Mouse (Mus musculus): ENCODE measurements at regions not wholly inside any gene's neighbourhood (a gene's known extent, or its start where the extent isn't known, plus 50 kb on each side); places are given as distances from the start of the nearest gene placed in this dataset.

DNA sequence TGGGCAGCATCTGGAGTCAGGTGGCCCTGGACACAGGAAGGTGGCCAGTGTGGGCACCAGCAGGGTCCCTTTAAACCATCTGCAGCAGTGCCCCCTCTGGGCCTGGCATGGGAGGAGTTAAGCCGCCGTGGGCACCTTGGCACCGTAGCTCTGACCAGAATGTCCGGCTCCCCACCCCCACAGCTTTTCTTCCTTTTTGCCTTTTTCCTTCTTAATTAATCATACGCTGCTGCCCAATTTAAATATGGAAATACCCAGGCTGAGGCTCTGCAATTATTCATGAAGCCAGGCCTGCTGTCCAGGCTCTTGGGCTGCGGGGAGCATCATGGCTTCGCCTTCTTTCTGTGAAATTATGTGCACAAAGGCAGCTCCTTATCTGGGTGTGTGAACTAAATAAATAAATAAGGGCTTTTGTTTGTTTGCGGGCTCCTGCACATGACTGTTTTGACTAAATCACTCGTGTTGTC lies 70.6 kb upstream of the Wnt7b start:
- no peaks in the 10 kb centered on the region for H3K36me3 ChIP-seq (ENCODE audit: control insufficient read depth, insufficient read depth, low read length)
- peak overlapping the region; percentile 89; the same call in 1 of the 2 replicates for H3K27ac ChIP-seq (ENCODE audit: control insufficient read depth, insufficient read depth, low read length)
- 42% methylated on average over 9 of the region's 9 CpGs for WGBS
- DNase-seq: no peak
- H3K4me1 ChIP-seq (replicated peaks; ENCODE audit: control insufficient read depth, insufficient read depth, low read length): peaks cover 47% of the 10 kb centered on the region
- no peak for TF ChIP-seq POLR2A (IDR thresholded peaks at IDR 0.05; ENCODE audit: control insufficient read depth, extremely low read depth, insufficient read depth, low read length, poor library complexity)
- TF ChIP-seq CTCF (IDR thresholded peaks at IDR 0.05; ENCODE audit: borderline replicate concordance, control insufficient read depth, extremely low read depth, insufficient read depth, low read length, poor library complexity): no peak
- H3K27me3 ChIP-seq (ENCODE audit: control insufficient read depth, insufficient read depth, low read length): no peaks in the 10 kb centered on the region
- H3K4me3 ChIP-seq (ENCODE audit: control insufficient read depth, insufficient read depth, low read length): no peak overlapping the region

DNA sequence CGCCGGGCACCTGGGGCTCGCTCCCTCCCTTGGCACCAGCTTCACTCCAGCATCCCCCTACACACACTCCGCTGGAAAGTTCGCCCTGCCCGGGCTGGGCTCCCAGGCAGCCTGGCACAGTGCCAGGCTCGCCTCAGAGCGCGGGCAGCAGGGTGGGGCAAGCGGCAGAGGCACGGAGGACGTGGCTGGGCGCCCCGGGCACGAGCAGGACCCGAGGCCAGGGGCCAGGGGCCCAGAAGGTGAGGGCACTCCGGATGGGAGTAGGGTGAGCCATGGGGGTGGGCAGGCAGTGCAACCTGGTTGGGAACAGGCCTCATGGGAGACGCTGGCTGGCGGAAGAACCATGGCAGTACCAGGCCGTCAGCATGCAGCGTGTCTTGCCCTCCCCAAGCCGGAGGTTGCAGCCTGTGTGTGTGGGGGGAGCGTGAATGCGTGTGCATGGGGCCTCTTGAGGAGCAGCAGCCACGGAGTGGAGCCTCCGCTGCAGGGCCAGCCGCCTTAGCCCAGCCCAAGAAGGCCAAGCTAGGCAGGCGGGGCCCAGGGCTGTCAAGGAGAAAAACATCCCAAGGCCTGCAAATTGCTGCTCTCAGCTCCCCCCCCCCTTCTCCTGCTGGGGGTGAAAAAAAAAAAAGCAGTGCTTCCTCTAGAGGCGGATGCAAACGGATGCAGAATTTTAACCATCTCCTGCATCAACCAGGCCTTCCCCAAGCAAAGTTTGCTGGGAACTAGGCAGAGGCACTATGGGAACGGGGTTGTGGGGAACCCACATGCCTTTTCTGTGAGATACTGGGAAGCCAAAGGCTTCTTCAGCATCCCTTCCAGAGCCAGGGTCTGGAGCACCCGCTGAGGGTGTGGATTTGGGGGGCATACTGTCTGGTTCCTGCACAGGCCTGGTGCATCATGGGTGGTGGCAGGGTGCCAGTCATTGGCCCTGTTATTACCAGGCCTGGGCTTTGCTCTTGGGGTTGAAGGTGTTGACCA lies 71.4 kb upstream of the Wnt7b start:
- no peaks in the 10 kb centered on the region for H3K36me3 ChIP-seq (ENCODE audit: control insufficient read depth, insufficient read depth, low read length)
- DNase-seq: peak; percentile 77
- H3K4me3 ChIP-seq (ENCODE audit: control insufficient read depth, insufficient read depth, low read length): peak overlapping the region; percentile 83
- peak; percentile 44 for TF ChIP-seq POLR2A (IDR thresholded peaks at IDR 0.05; ENCODE audit: control insufficient read depth, extremely low read depth, insufficient read depth, low read length, poor library complexity)
- TF ChIP-seq CTCF (IDR thresholded peaks at IDR 0.05; ENCODE audit: borderline replicate concordance, control insufficient read depth, extremely low read depth, insufficient read depth, low read length, poor library complexity): no peak
- peak overlapping the region; percentile 89 for H3K27ac ChIP-seq (ENCODE audit: control insufficient read depth, insufficient read depth, low read length)
- 1% methylated on average over 32 of the region's 32 CpGs for WGBS
- H3K4me1 ChIP-seq (replicated peaks; ENCODE audit: control insufficient read depth, insufficient read depth, low read length): peaks cover 45% of the 10 kb centered on the region
- H3K27me3 ChIP-seq (ENCODE audit: control insufficient read depth, insufficient read depth, low read length): no peaks in the 10 kb centered on the region

DNA sequence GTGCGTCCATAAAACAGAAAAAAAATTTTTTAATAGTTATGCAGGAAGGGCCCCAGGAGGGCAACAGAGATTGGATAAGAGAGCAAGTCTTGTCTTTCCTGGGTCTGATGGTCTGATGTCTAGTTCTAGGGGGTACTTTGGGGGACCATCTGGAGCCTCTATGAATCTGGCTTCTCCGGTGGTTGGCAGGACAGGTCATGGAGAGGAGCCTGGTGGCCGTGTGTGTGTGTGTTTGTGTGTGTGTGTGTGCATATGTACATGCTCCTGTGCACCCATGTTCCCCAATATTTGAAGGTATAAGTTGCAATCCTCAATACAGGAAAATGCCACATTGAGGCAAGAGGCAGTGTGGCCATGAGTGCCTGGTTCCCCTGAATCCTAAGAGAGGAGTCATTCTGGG lies 72.5 kb upstream of the Wnt7b start:
- no peak for DNase-seq
- H3K4me1 ChIP-seq (replicated peaks; ENCODE audit: control insufficient read depth, insufficient read depth, low read length): peaks cover 40% of the 10 kb centered on the region
- H3K27ac ChIP-seq (ENCODE audit: control insufficient read depth, insufficient read depth, low read length): no peak overlapping the region
- TF ChIP-seq CTCF (IDR thresholded peaks at IDR 0.05; ENCODE audit: borderline replicate concordance, control insufficient read depth, extremely low read depth, insufficient read depth, low read length, poor library complexity): no peak
- TF ChIP-seq POLR2A (IDR thresholded peaks at IDR 0.05; ENCODE audit: control insufficient read depth, extremely low read depth, insufficient read depth, low read length, poor library complexity): no peak
- no peak overlapping the region for H3K4me3 ChIP-seq (ENCODE audit: control insufficient read depth, insufficient read depth, low read length)
- no peaks in the 10 kb centered on the region for H3K36me3 ChIP-seq (ENCODE audit: control insufficient read depth, insufficient read depth, low read length)
- no peaks in the 10 kb centered on the region for H3K27me3 ChIP-seq (ENCODE audit: control insufficient read depth, insufficient read depth, low read length)
- WGBS: 90% methylated on average over 3 of the region's 3 CpGs

DNA sequence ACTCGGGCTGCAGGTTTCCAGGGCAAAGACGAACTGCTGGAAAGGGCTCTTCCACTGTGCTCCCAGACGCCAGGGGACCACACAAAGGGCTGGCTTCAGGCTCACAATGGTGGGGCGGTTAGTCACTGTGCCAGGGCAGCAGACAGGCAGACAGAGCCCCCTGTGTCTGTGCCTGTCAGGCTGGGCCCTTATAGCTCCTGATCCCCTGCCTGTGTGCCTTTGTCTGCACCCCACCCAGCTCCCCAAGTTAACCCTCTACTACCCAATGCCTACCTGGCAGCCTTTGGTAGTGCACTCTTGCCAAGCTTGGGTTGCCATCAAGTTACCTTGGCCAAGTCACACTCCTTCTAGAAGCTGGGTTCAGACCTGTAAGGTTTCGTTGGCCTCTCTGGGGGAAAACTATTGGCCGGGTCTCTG lies 73.5 kb upstream of the Wnt7b start:
- H3K27ac ChIP-seq (ENCODE audit: control insufficient read depth, insufficient read depth, low read length): no peak overlapping the region
- H3K4me1 ChIP-seq (replicated peaks; ENCODE audit: control insufficient read depth, insufficient read depth, low read length): peaks cover 40% of the 10 kb centered on the region
- no peaks in the 10 kb centered on the region for H3K27me3 ChIP-seq (ENCODE audit: control insufficient read depth, insufficient read depth, low read length)
- DNase-seq: no peak
- H3K36me3 ChIP-seq (ENCODE audit: control insufficient read depth, insufficient read depth, low read length): no peaks in the 10 kb centered on the region
- 80% methylated on average over 6 of the region's 6 CpGs for WGBS
- H3K4me3 ChIP-seq (ENCODE audit: control insufficient read depth, insufficient read depth, low read length): no peak overlapping the region
- no peak for TF ChIP-seq POLR2A (IDR thresholded peaks at IDR 0.05; ENCODE audit: control insufficient read depth, extremely low read depth, insufficient read depth, low read length, poor library complexity)
- no peak for TF ChIP-seq CTCF (IDR thresholded peaks at IDR 0.05; ENCODE audit: borderline replicate concordance, control insufficient read depth, extremely low read depth, insufficient read depth, low read length, poor library complexity)

DNA sequence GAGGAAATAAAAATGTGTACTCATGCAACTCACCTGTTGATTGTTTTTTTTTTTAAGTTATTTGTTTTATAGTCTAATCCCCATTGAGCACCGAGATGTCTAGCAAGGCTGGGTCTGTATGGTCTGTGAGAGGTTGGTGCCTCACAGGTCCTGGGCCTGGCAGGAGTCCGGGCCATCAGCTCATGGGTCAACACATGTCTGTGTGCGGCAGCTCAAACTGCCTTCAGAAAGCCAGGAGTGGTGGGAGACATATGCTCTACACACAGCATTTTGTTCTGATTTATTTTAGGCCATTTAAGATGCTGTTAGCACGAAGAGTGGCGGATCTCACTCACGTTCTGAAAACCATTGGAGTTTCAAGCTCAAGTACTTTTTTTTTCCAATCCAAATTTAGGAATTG lies 74.6 kb upstream of the Wnt7b start:
- no peak for TF ChIP-seq CTCF (IDR thresholded peaks at IDR 0.05; ENCODE audit: borderline replicate concordance, control insufficient read depth, extremely low read depth, insufficient read depth, low read length, poor library complexity)
- no peak for TF ChIP-seq POLR2A (IDR thresholded peaks at IDR 0.05; ENCODE audit: control insufficient read depth, extremely low read depth, insufficient read depth, low read length, poor library complexity)
- no peak for DNase-seq
- Histone ChIP-seq H3K4me3 (ENCODE audit: control insufficient read depth, insufficient read depth, low read length) (no peak overlapping the region), H3K36me3 (ENCODE audit: control insufficient read depth, insufficient read depth, low read length) (0 out of 2 replicates have a peak, but pooled peaks cover 3% of the 10 kb centered on the region), H3K4me1 (replicated peaks; ENCODE audit: control insufficient read depth, insufficient read depth, low read length) (peaks cover 40% of the 10 kb centered on the region), H3K27ac (ENCODE audit: control insufficient read depth, insufficient read depth, low read length) (no peak overlapping the region), H3K27me3 (ENCODE audit: control insufficient read depth, insufficient read depth, low read length) (no peaks in the 10 kb centered on the region)
- 87% methylated on average over 6 of the region's 6 CpGs for WGBS

DNA sequence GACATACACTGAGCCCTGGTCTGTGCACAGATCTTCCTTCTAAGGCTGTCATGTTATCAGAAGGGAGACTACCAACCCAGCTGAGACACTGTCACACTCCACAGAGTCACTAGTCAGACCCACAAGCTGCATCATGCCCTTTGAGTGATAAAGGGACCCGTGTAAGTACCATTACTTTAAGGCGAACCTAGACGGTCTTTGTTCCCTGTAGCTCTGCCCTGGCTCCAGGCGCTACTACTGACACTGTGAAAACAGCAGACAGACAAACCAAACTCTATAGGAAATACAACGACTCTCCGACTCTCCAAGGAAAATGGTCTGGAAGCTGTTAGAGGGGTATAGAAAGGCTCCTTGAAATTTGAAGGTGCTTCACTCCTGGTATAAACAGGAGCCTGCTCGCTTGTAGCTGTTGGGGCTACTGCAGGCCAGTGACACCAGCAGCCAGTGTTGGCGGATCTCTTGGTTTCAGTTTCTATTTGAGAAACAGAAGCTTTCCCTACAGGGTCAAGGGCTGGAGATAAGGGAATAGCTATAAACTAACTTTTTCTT lies 75.2 kb upstream of the Wnt7b start:
- Histone ChIP-seq H3K4me1 (replicated peaks; ENCODE audit: control insufficient read depth, insufficient read depth, low read length) (peaks cover 39% of the 10 kb centered on the region), H3K27ac (ENCODE audit: control insufficient read depth, insufficient read depth, low read length) (peak overlapping the region; percentile 75), H3K4me3 (ENCODE audit: control insufficient read depth, insufficient read depth, low read length) (peak overlapping the region; percentile 16; the same call in 1 of the 2 replicates), H3K27me3 (ENCODE audit: control insufficient read depth, insufficient read depth, low read length) (no peaks in the 10 kb centered on the region), H3K36me3 (ENCODE audit: control insufficient read depth, insufficient read depth, low read length) (0 out of 2 replicates have a peak, but pooled peaks cover 3% of the 10 kb centered on the region)
- 8% methylated on average over 8 of the region's 8 CpGs for WGBS
- no peak for DNase-seq
- TF ChIP-seq POLR2A (IDR thresholded peaks at IDR 0.05; ENCODE audit: control insufficient read depth, extremely low read depth, insufficient read depth, low read length, poor library complexity) (no peak), CTCF (IDR thresholded peaks at IDR 0.05; ENCODE audit: borderline replicate concordance, control insufficient read depth, extremely low read depth, insufficient read depth, low read length, poor library complexity) (no peak)
